Mouse (Mus musculus): Measurements from ENCODE around the gene Sema6d. TPM values are rescaled to one million over a fixed set of nuclear protein-coding genes. Genes with fewer than 3 reads are reported as not detected.
A peak's percentile ranks its signal among the peaks of the same experiment; 100 is the strongest.

Gene Sema6d
- polyA plus RNA-seq, 1 experiment = 6.9 TPM

DNA sequence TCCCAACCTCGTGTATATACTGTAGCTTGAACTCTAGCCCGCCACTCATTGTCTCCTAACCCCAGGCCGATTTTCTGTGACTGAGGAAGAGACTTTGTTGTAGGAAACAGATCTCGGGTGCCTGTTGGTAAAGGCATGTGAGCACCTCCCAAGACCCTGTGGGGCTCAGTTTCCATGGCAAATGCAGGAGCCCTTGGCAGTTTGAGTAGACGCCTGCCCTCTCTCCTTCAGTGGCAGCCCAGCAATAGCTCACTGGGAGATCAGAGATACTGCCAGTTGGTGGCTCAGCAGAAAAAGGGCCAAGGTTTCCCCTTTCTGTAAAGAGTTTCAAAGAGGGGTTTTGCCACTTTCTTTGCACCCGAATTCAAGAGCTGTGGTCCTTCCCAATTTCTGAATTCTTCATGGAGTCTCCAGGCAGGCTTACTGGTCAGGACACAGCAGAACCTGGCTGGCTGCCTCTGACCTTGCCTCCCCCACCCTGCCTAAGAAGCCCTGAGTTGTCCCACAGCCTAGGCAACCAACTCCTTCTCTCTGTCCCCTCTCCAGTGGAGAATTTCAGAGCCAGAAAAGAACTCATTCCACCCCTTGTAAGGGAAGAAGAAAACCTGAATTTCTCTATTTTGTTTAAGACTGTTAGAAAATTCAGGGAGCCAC is 312.1 kb downstream of the Sema6d start:
- DNase-seq (ENCODE audit: low read depth) = no peak

DNA sequence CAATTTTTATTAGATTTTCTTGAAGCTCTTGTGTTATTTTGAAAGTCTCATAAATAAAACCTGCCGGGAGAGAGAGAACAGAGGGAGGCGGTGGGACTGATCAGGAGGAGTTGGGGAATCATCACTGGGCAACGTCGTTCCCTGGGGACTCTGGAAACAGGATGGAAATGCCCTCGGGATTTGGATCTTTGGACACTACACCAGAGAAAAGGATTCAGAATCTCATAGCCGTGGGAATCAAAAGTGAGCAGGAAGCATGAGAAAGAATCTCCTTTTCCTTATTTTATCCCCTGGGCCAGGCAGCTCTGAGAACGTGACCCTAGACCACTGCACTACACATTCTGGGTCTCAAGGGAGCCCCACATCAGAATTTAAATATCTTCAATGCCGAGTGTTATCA is 313.8 kb downstream of the Sema6d start:
- no peak for DNase-seq (ENCODE audit: low read depth)

DNA sequence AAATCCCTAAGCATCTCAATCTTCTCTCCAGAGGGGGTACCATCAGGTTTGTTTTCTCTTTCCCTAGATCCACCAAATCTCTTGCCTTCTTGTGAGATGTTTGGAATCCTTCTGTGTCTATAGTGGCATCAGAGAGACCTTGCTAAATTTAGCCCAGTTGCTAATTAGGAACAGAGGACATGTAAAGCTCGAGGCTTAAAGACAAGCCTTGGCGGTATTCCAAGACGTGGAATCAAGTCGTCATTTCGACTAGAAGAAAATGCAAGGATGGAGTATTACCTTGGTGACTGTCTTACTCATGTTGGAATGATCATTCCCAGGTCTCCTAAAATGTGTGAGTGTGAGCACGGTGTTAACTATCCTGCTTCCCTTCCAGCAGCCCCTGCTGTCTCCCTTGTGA is 314.2 kb downstream of the Sema6d start:
- DNase-seq (ENCODE audit: low read depth) = no peak

DNA sequence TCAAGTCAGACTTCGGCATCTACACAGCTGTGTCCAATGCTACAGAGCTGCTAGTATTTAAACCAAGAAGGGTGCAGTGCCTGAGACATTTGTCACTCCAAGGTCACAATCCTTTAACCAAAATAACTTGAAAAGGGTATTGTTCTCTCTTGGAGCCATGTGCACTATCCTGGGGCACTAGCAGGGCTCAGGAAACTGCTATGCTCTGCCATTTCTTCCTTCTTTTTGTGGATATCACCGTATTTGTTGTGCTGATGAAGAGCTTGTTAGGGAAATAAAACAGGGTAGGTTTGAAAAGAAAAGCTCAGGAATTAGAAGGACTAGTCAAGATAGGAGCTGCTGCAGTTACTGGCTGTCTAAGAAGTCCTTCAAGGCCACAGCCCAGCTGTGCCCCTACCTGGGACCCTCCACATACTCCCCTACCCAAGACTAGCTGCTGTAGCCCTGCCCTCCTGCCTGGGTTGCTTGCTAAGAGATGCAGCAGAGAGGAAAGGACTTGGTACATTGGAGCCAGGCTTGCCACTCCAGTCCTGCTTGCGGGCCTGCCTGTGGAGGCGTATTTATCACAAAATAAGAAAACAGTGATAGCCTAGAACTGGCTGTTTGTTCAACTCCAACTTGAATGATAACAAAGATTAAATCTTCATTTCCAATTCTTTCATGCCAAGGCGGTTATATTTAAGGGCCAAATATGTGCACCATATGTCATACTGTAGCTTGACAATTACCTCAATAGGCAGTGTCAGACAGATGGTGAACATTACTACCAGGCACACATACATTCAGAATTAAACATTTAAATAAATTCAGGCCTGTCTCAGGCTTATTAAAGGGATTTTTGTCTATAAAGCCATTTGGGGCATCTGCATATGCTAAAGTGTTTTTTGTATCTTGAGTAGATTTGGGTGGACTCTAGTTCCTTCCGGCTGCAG is 315.1 kb downstream of the Sema6d start:
- no peak for DNase-seq (ENCODE audit: low read depth)

DNA sequence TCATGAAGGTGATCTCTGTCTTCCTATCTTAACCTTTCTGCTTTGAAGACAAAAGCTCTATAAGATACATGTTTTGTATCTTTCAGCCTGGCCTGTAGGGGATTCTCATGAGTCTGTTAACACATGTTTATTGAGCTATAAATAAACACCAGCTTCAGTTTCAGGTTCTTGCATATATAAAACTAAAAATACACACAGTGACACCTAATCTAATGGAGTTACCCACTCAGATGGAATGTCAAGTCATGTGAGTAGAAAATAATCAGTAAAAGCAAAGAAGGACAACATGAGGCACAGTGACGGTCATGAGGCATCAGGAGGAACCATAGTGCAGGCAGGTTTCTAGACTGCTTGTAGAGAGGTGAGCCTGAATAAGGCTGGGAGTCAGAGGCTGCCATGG is 319.2 kb downstream of the Sema6d start:
- no peak for DNase-seq (ENCODE audit: low read depth)

DNA sequence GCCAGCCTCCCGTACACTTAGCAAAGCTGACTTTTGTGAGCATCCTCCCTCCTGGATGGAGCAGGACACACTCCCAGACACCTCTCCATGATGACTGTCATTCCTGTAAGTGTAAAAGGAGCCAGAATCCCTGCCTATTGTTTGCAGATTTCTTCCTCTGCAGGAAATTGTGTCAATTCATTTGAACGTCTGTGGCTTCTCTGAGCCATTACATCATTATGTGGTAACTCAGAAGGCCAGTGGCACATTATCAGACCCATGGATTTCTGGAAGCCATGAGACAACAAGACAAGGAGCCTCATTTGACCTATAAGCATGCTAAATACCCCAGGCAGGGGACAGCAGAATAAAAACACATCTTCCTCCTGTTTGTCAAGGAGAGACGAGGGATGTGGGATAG is 327.0 kb downstream of the Sema6d start:
- DNase-seq (ENCODE audit: low read depth) = no peak

DNA sequence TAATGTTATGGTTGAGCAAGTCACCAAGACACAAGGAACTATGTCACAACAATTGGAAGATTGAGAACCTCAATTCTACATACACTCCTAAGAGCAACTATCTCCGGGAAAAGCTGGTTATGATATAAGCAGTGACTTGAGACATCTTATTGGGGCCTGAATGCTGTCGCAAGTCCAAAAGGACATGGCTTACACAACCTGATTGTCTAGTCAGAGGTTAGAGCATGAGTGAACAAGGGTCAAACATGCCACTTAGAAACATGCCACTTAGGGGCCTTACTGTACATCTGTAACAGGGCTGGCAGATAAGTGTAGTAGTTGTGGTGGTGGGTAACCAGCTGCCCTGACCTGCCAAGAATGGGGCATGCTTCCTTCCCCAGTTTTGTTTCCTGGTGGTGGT is 328.6 kb downstream of the Sema6d start:
- DNase-seq (ENCODE audit: low read depth) = no peak

DNA sequence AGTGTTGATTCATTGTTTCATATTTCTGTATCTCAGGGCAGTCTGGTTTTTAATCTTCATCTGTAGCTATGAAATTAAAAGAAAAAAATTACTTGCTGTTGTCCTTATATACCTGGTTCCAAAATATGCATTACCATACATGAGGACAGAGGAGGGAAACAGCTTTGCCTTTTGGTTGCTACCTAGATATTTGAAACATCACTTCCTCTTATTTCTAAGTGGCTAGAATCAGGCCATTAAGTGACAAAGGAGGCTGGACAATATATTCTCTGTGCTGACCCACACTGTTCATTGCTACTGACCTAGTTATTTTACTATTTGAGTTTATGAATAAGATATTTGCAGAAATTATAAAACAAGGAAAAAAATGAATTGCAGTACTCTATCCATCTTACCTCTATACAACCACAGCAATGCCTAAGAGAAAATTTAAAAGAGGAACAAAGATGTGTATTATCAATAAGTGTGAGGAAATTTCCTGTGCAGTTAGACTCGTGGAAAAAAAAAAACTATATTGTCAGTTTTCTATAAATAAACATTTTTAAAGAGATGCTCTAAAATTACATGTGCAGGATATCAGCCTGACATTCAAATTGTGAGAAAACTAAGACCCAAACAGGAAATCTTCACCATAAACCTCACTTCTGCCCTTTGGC is 330.5 kb downstream of the Sema6d start:
- no peak for DNase-seq (ENCODE audit: low read depth)

DNA sequence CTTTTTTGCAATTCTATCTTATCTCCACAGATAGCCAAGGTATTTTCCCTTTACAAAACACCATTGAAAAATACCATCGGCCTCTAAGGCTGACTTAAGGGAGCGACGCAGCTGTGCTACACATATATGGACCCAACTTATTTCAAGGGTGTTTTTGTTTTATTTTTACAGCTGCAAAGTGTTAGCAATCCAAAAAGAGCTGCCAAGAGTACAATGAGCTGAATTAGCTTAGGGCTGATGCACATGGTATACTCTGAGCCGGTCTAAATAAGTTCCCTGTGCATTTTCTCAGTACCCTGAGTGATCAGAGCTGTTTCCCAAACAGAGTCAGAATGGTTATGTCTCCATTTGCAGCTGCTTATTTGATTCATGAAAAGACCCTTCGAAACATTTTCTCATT is 340.0 kb downstream of the Sema6d start:
- no peak for DNase-seq (ENCODE audit: low read depth)

DNA sequence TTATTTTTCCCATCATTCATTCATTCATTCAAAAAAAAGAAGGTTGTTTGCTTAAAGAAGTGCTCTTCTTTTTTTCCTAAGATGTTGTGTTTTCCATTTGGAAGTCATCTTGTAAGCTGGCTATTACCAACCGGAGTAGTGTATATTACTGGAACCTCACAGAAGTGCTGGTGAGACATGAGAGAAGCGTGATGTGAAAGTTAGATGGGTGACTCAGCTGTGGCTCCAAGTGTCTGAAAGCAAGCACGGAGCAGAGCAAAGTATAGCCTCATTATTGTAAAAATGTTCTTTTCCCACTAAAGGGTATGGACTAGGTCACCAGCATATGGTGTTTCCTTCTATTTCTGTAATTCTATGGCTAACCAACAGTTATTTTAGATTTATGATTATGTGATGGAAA is 340.9 kb downstream of the Sema6d start:
- no peak for DNase-seq (ENCODE audit: low read depth)

DNA sequence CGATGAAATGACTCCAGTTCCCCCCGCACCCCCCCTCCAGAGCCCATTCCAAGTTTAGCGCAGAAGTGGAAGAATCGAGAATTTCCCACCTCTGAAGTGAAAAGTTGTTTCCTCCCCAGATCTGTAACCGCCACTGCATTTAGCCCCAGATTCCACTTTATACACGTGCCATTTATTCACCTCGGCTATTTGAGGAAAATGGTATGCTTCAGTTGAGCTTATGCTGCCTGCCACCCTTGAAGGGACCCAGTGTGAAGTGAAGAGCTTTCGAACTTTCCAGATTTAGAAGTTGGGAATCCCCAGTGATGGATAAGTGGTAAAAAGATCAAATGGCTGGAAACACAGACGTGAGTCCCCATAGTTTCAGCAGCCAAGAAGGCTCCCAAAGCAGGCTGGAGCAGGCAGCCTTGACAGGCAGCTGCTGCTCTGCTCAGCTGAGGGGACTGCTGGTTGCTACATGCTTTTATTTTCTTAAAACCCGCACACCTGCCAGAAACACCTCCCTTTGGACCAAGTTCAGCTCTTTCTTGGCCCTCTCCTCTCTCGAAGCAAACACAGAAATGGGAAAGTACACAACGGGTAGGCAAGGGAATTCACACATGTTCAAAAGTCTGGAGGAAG is 345.7 kb downstream of the Sema6d start:
- peak; percentile 4 for DNase-seq (ENCODE audit: low read depth)

DNA sequence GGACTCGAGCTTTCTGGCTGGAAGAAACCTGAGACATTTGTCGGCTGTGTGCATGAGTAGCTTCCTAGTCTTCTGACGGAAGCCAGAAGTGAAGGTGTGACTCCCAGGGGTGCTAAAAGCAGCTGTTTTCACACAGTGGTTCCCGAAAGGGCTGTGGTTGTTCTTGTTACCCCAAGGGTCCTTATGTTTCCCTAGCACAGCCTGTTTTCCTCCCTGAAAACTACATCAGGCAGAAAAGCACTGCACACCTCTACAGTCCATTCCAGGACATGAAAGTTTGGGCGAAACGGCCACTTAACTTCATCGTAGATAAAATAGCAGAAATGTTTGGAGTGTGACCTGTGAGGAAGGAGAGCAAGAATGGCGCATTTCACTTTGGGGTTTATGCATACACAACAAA is 346.9 kb downstream of the Sema6d start:
- DNase-seq (ENCODE audit: low read depth) = no peak

DNA sequence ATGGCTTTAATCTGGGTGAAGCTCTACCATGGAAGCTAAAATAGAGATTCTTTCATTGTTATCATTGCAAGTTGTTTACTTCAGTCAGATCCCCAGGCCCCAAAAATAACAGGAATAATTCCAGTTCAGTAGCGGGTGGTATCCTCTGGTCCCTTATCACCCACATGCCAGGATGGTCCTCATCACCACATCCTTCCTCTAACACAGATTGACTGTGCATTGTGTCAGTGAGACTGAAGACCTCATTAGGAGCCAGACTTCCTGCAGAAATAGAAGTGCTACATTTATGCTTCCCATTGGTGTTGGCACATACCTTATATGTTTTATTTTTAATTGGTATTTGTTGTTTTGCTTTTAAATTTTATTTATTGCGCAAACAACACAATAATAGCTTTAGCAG is 354.4 kb downstream of the Sema6d start:
- no peak for DNase-seq (ENCODE audit: low read depth)

DNA sequence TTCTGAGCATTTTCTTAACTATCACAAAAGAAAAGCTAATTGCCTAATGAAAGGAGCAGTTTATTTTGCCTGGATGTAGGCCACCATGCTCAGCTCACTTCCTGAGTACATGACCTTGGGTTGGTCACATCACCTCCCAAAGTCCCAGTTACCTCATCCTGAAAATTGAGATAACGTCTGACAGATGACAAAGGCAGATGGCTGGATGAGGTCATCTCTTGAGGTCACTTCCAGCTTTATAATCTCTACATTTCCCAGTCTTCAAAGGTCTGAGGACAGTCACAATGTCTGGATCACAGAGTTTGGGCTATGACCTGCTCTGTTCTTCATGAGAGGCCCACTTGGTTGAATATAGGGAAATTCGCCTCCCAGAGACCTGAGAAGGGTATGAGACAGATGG is 366.1 kb downstream of the Sema6d start:
- no peak for DNase-seq (ENCODE audit: low read depth)

DNA sequence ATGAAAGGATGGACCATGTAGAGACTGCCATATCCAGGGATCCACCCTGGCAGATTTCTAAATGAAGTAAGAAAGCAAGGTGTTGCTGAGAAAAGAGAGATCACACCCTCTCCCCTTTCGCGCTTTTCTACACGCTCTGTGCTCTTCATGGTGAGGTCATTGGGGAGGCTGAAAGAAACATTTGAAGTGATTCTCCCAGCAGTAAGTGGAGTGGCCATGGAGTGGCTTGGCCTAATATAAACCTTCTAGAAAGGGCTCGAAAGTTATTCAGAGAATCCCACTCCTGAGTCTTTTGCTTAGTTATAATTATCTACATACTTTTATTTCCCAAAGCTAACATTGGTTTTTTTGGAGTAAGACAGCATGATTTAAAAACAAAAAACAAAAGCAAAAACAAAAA is 367.2 kb downstream of the Sema6d start:
- DNase-seq (ENCODE audit: low read depth) = no peak

DNA sequence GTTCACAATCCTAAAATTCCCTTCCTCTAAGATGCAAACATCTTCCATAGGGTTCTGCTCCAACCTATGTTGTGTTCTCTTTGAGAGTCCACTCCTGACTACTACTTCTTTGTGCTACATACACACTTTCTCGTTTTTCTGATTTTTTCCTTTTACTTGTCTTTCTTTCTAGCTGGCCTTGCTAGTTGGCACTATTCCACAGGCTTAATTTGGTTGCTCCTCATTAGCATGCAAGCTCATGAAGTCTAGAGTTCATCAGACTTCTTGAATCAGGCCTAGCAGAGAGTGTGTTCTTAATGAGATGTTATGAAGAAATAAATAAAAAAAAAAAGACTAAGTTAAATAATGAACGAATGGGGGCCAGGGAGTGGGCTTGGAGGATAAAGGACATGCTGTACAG is 368.3 kb downstream of the Sema6d start:
- DNase-seq (ENCODE audit: low read depth) = no peak

DNA sequence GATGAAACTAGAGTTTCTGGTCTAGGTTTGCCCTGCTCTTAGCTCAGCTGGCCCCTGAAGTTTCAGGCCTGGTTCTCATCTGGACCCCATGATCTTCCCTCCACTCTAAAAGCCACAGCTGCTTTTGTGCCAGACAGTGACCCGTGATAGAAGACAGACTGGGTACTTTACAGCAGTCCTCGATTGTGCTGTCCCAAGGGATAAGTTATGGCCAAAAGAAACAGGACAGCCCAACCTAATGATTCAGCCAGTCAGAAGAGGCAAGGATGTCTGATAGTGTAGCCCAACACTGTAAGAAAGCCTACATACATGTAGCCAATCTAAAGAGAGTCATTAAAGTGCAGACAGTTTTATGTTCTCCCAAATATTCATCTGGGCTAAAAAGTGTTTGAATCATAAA is 371.2 kb downstream of the Sema6d start:
- no peak for DNase-seq (ENCODE audit: low read depth)

DNA sequence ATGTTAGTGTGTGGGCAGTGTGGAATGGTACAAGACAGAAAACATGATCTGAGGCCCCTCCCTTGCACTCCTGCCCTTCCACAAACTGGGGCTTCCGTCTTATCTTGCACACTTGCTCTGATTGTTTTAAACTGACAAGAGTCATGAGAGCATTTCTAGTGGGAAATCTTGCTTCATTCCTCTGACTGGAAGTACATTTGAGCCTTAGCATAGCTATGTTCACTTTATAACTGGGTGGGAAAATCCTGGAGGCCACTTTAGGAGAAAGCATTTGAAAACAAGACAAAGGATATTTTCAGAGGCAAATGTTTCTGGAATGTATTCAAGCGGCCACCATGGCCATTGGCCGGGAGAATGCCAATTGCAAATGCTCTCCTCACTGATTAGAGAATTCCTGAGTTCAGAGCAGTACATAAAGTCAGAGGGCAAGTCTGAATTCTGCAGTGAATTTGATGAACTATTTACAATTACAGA is 371.6 kb downstream of the Sema6d start:
- no peak for DNase-seq (ENCODE audit: low read depth)

DNA sequence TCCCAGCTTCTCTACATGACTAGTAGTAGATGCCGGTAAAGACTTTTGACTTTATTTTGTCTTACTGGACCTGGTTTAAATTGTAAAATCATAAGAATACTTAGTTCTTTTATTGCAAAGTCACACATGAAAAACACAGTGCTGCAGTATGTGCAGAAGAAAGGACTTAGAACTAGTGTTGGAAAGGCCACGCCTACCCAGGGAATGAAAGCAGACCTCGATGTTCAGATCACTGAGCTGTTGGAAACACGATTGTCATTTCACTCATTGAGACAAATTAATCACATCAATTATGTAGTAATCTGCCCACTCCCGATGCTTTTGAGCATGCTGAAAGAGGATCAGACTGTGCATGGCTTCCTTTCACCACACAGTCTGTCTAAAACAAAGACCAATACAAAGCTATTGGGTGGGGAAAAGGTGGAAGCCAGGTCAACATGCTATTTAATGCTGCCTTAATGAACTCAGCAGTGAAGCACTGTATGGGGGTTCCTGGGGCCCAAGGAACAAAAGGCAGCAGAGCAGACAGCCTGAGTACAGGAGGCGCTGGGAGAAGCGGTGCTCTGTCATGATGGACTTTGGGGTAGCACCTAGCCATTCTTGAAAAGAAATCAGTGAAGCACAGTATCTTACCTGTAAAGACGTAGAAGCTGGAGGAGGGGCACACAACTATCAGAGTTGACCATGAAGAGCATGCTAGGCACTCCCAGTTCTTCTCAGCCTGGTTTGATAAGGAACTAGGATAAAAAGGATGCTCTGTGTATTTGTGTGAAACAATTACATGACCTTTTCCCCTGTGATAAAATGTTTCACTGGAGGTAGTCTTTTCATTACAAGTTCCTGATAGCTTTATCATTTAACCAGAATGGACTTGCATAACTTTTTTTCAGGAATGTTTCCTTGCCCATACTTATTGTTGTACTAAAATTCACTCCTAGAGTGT is 375.5 kb downstream of the Sema6d start:
- no peak for DNase-seq (ENCODE audit: low read depth)

DNA sequence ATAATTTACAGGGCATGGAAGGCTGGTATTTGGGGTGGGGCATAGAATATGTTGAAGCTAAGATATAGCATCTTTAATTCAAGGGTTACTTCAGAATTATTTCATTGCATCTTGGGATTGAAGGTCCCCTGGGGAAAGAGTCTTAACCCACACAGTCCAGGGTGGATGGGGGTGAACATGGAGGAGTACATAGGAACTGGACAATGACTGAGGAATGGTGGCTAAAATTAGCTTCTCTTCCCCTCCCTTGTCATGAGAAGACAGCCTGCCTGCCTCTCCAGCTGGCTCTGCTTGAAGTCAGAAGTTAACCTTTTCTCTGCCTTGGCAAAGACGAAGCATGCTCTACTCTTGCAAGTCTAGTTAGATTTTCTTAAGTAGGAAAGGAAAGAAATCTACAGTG is 377.7 kb downstream of the Sema6d start:
- DNase-seq (ENCODE audit: low read depth) = no peak
